Mouse (Mus musculus) thymus, adult 2 months (tissue): ENCODE results near the gene Ube2r2.

ENCODE experiments used
- CTCF ChIP-seq: fragments of 200-500 bp; IDR thresholded peaks from 2 replicates; pipeline ENCODE4 v1.5.1; 2012; ENCODE audit warnings: mild to moderate bottlenecking, control low read depth, low read length, moderate library complexity, borderline replicate concordance; ENCODE audit not compliant: control insufficient read depth, poor library complexity, insufficient read depth; ENCODE audit errors: extremely low read depth
- POLR2A ChIP-seq: fragments of 200-500 bp; IDR thresholded peaks from 2 replicates; pipeline ENCODE4 v1.6.1; 2012; ENCODE audit warnings: mild to moderate bottlenecking, low read length, control low read depth, moderate library complexity; ENCODE audit not compliant: control insufficient read depth, poor library complexity, insufficient read depth; ENCODE audit errors: extremely low read depth

DNA sequence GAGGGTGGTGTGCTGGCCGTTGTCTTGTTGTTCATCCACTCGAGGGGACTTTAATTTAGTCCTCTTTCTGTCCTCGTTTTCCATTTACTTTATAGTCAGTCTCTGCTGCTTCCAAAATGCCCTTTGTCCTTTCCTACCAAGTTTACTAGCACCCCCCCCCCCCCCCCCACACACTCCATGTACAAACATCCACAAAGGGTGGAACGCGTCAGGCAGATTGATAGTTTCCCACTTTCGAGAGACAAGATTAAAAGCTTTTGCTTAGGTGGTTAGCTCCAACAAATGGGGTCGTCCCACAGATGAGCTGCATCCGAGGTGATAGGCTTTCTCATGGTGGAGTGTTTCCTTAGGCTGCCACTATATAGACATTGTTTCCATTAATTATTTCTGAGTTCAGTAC, 1.3 kb downstream of the Ube2r2 start:
- TF ChIP-seq CTCF, result no peak
- TF ChIP-seq POLR2A, result no peak
